Mouse (Mus musculus) adrenal gland, postnatal 10 days (tissue): ENCODE data around the gene Syt14. TPM values are rescaled to one million over a fixed set of nuclear protein-coding genes. Genes with fewer than 3 reads are reported as not detected.

Experiments used
- DNase-seq: peaks from one replicate; pipeline ENCODE4 v3.0.0; 2021; ENCODE audit warnings: mixed read lengths
- total RNA-seq, 2 experiments: library from RNA; stranded (reverse); gene quantifications; 2 replicates each; pipeline ENCODE4 v1.2.3; 2021

Gene Syt14
- total RNA-seq, 2 experiments from 2014 or later = 4.6 to 5.7 TPM

- no peak for DNase-seq
These were observed 171.1 kb downstream of the Syt14 start for GRCm38 (mm10) chr1:192864440-192864839.

DNA sequence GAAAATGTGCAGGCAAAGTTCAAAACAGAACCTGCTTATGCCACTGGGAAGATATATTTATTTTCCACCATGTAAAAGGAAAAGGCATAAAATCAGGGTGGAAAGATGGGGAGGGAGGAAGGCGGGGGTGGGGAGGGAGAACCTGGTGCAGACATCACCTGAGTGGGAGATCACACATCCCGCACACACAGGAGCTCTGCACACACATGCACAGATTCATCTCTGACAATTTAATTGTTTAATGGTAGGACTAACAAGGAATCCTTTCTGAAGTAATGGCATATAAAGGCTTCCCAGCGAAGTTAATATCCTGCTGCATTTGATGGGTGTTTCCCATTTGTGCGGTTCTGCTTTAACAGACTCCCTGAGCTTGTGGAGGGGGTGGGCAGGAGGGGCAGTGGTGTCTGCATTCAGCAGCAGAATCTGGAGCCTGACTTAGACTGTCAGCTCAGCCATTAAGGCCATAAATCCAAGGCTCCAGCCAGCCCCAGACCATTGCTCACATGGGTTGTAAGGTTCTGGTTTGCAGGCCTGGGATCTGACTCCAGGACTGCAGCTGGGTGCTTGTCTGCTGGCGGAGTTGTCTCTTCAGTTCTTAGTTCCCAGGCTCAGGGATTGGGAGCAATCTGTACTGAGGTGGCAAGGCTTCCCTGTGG lies 174.1 kb downstream of the Syt14 start:
- no peak for DNase-seq

DNA sequence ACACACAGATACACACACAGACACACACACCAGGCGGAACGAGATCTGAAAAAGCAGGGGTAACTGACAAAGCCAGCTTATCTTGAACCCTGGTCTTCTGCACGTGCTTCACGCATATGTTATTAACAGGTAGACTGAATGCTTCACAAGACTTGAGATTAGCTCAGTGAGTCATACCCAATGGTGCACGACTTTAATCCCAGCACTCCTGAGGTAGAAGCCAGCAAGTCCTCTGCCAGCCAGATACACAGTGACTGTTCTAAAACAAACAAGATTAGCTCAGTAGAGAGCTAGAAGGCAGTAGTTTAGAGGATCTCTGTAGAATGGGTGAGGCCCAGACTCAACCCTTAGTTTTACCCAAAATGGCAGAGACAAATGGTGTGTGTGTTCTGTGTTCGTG lies 175.3 kb downstream of the Syt14 start:
- no peak for DNase-seq

GRCm38 (mm10) chr1:192857582-192857981 lies 178.0 kb downstream of the Syt14 start:
- DNase-seq = no peak

- DNase-seq = no peak
These were observed 178.6 kb downstream of the Syt14 start for GRCm38 (mm10) chr1:192856931-192857330.

DNA sequence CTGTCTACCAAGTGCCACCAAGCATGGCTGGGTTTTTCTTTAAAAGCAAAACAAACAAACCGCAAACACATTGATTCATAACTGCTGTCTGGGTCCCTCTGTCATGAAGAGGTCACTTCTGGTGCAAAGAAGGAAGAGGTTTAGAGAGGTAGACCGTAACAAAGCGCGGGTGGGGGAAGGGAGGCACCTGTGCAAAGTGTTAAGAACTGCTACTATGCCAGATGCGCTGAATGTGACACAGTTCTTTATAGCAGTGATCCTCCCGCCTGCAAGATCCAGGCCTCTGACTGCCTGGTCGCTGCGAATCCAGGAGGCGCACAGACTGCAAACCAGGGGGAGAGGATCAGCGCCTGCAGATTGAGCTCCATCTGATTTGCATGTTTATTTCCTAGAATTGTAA lies 179.2 kb downstream of the Syt14 start:
- peak; percentile 20 for DNase-seq

DNA sequence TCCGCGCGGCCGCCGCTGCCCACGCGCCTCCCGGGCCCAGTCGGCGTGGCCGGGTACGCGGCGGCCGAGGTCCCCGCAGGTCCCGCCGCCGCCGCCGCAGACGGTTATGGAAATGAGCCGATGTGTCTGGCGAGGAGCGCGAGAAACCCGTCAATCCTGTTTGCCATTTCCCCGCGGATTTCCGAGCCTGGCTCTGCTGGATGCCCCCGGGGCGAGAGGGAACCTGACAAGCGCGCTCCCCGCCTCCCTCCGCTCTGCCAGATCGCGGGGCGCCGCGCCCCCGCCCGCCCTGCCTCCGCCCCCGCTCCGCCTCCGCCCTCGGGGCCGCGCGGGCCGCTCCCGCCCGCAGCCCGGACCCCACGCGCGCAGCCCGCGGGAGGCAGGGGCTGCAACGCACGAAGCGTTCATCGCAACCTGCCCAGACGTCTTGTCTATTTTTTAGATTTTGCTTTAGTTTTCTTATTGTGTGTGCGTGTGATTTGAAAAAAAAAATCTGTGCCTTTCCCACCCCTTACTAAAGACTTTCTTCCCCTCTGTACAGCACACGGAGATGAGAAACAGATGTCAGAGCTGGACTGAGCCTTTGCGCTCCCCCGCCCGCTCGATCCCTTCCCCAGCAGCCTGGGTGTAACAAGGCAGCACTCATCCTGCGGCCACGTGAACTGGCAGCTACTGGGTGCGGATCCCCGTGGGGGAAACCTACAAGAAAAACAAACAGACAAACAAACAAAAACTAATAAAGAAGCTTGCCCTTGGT lies 179.9 kb downstream of the Syt14 start, which contains the start of gene Sertad4:
TSS of gene Sertad4 (minus strand) at position 283 of the 757 bp plus-strand sequence.
- DNase-seq = peak; percentile 73

DNA sequence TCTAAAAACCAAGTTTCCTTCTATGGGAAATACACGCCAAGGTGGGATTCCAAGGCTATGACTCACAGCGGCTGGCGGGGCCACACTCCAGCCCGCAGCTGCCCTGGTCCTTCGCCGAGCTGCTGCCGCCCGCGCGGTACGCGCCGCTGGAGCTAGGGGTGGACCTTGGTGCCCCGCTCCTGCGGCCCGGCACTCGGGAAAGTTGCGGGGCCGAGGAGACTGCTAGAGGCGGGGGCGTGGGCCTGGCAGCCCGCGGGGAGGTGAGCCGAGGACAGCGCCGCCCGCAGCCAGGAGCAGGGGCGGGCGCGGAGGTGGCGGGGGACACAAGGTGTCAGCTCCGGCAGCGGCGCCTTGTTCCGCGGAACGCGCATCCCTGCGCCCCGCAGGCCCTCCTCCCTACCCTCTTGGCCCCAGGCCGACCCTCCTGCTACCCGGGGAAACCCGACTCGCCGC lies 180.7 kb downstream of the Syt14 start:
- DNase-seq = peak; percentile 66

GRCm38 (mm10) chr1:192853988-192854818 lies 181.4 kb downstream of the Syt14 start:
- DNase-seq = no peak

- no peak for DNase-seq
These were observed 182.1 kb downstream of the Syt14 start for GRCm38 (mm10) chr1:192853429-192853828.

- DNase-seq = no peak
These were observed 183.5 kb downstream of the Syt14 start for GRCm38 (mm10) chr1:192852047-192852446.

- DNase-seq = peak; percentile 43
These were observed 183.9 kb downstream of the Syt14 start for GRCm38 (mm10) chr1:192851640-192852039.

DNA sequence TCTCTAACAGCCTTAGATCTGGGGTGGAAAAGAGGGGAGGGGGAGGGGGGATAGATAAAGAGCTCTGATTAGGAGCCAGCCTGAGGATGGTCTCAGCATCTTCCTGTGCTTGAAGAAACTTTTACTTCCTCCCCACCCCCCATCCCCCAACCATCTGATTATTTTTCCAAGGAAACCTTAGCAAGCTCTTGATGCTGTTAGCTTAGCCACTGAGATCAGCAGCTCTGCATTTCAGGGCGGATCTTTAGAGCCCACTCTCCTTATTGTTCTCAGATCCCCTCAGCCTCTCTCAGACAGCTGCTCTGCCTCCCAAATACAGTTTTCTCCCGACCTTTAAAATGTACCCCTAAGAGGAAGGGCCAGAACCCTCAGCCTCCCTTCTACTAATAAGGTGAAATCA lies 184.4 kb downstream of the Syt14 start:
- DNase-seq = no peak

DNA sequence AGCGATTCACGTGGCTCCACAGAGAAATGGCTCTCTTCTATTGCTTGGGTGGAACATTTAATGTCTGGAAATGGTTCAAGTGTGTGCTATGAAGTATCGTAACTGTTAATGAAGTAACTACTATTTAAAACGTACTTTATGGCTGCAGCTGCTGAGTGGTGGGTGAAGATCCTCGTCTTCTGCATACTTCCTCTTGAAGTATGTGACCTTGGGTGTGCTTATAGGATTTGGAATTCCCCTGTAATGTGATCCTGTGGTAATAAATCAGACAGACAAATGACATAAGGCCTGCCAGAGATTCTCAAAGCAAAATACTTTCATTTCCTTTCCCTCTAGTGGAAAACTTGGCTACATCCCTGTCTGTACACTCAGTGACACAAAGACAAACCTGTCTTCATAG lies 186.0 kb downstream of the Syt14 start:
- no peak for DNase-seq

DNA sequence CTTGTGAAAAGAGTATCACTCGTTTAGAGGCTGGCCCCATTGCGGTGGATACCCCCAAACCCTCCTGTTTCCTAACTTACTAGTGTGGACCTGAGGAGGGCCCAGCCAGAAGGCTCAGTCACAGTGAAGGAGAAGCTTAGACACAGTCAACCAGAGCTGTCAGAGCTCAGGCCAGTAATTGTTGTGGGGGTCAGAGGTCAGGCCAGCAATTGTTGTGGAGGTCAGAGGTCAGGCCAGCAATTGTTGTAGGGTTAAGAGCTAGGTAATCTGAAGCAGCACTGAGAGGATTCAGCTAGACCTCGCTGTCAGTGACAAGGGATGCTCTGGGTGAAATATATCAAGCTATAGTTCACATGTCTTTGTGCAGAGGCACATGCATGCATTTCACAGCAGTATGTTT lies 188.3 kb downstream of the Syt14 start:
- no peak for DNase-seq

Other genes with a start within 250 kb of the Syt14 start
- gene Sertad4, start 180.0 kb downstream of the Syt14 start, total RNA-seq = 1 to 10 TPM; 7.9 to 9.3 TPM
- gene Diexf, start 94.5 kb upstream of the Syt14 start, total RNA-seq = 10 to 100 TPM; 14.8 to 16.6 TPM
- 1 to 10 TPM; 3.2 to 5.1 TPM for gene Irf6, start 117.3 kb upstream of the Syt14 start, total RNA-seq
- 1 to 10 TPM; 3.4 to 4.8 TPM for gene A130010J15Rik, start 132.3 kb upstream of the Syt14 start, total RNA-seq
- 1 to 10 TPM; 9.1 to 9.3 TPM for gene Traf3ip3, start 165.9 kb upstream of the Syt14 start, total RNA-seq
- gene Lamb3, start 171.9 kb upstream of the Syt14 start, total RNA-seq = 1 to 10 TPM; 2.1 to 3.2 TPM
- gene Hsd11b1, start 228.3 kb upstream of the Syt14 start, total RNA-seq = 100 to 1,000 TPM in 1 of 2 experiments, 10 to 100 TPM in 1; 47.9 to 110 TPM
- 100 to 1,000 TPM; 138 to 255 TPM for gene G0s2, start 237.4 kb upstream of the Syt14 start, total RNA-seq